Mouse (Mus musculus) midbrain, embryonic 16.5 days (tissue): ENCODE measurements around the gene Exoc1. TPM values are rescaled to one million over a fixed set of nuclear protein-coding genes. Genes with fewer than 3 reads are reported as not detected.

Source experiments
- ATAC-seq: fragments of 200-750 bp; cut with Nextera tagmentation; 2 replicates; pipeline ENCODE4 v1.8.0; 2017; ENCODE audit warnings: moderate TSS enrichment
- H3K27ac ChIP-seq: fragments of 300-500 bp; sonication (generic); 2 replicates; pipeline ENCODE4 v1.5.1; 2014; ENCODE audit warnings: mild to moderate bottlenecking, low read length, mixed read lengths
- H3K27me3 ChIP-seq: fragments of 300-500 bp; sonication (generic); 2 replicates; pipeline ENCODE4 v1.6.1; 2014; ENCODE audit warnings: low read depth, low read length, mixed read lengths; ENCODE audit not compliant: control insufficient read depth, insufficient read depth
- H3K36me3 ChIP-seq: fragments of 300-500 bp; sonication (generic); 2 replicates; pipeline ENCODE4 v1.6.1; 2014; ENCODE audit warnings: mild to moderate bottlenecking, low read length, moderate library complexity, mixed read lengths; ENCODE audit not compliant: control insufficient read depth, insufficient read depth
- H3K4me1 ChIP-seq: fragments of 300-500 bp; sonication (generic); 2 replicates; pipeline ENCODE4 v1.6.1; 2014; ENCODE audit warnings: mild to moderate bottlenecking, low read length, mixed read lengths; ENCODE audit not compliant: control insufficient read depth, insufficient read depth
- H3K4me2 ChIP-seq: fragments of 300-500 bp; sonication (generic); 2 replicates; pipeline ENCODE4 v1.6.1; 2014; ENCODE audit warnings: mild to moderate bottlenecking, low read length, mixed read lengths
- H3K4me3 ChIP-seq: fragments of 300-500 bp; sonication (generic); 2 replicates; pipeline ENCODE4 v1.5.1; 2014; ENCODE audit warnings: low read depth, mild to moderate bottlenecking, low read length, moderate library complexity, mixed read lengths
- H3K9ac ChIP-seq: fragments of 300-500 bp; sonication (generic); 2 replicates; pipeline ENCODE4 v1.6.1; 2014; ENCODE audit warnings: low read depth, low read length, mixed read lengths
- H3K9me3 ChIP-seq: fragments of 300-500 bp; sonication (generic); replicated peaks from 2 replicates; pipeline ENCODE4 v1.6.1; 2014; ENCODE audit warnings: mild to moderate bottlenecking, low read length, mixed read lengths; ENCODE audit not compliant: control insufficient read depth, poor library complexity, severe bottlenecking
- WGBS: fragments of 180-500 bp; shearing (Covaris S2); extraction: QIAGEN DNeasy Blood & Tissue Kit; methylation state at CpG from one replicate; pipeline ENCODE4 v1.1.7; 2014; 5-methylcytosine and 5-hydroxymethylcytosine counted together
- polyA plus RNA-seq: library from polyadenylated mRNA; unstranded; fragments of >200 nt; fragmentation: Nextera tagmentation; extraction: Ambion mirVana; gene quantifications from 2 replicates; pipeline ENCODE4 v1.2.1, GENCODE M21; 2015

Exoc1 gene
- polyA plus RNA-seq, 1 experiment from 2014 or later, result 59.4 TPM

DNA sequence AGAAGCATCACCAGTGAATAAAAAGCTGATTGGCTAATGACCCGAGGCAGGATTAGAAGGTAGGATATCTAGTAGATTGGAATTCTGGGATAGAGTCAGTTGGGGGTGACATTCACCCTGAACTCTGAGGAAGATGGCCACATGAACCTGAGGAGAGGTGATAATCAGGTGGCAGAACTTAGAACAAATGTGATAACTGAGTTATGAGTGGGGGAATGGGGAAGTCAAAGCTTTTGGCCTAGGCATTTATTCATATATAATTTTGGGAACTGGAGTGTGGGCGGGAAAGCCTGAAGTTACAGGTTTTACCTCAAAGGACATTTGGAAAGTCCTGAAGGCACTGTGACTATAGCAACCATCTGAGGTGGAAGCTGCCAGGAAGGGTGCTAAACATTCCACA lies 56.3 kb downstream of the Exoc1 start:
- Histone ChIP-seq H3K9me3 (no peaks in the 10 kb centered on the region), H3K4me1 (peaks cover 10% of the 10 kb centered on the region), H3K27ac (no peak overlapping the region), H3K9ac (no peak overlapping the region), H3K4me3 (no peak overlapping the region), H3K4me2 (no peak overlapping the region), H3K36me3 (no peaks in the 10 kb centered on the region), H3K27me3 (no peaks in the 10 kb centered on the region)
- WGBS, result 83% methylated on average over 2 of the region's 2 CpGs
- ATAC-seq, result no peak

DNA sequence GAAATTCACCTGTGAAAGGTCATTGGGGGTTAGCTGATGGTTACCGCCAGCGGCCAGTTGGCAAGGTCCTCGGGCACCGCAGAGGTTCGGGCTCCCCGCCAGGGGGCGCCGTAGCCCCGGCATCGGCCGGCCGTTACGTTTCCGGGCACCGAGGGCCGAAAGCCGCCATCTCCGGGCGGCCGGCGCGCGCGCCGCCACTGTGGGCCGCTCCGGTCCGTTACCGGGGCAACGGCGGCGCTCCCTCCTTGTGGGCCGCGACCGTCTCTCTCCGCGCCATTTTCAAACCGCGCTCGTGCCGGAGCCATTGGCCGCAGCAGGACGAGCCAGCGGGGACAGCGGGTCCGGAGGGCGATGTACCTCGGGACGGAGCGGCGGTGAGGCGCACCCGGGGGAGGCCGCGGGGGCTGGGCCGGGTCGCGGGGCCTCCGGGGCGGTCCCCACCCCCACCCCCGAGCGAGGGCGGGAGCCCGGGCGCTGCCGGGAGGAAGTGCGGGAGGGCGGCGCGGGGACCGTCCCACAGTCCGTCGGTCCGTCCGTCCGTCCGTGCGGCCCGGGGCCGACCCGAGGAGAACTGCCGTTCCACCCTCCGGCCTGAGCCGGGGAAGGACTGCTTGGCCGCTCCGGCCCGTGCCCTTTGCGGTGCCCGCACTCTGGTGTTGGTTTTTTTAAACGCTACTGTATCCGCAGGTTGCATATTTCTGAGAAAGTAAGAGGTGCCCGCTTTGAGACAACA lies 59.6 kb downstream of the Exoc1 start, which contains the start of gene Cep135:
Cep135 (plus strand) TSS at position 148 of the 733 bp plus-strand sequence.
- peak within 1 kb of the TSS; percentile 71 for H3K4me2 ChIP-seq
- peaks cover 10% of the 10 kb centered on the region for H3K4me1 ChIP-seq
- no peaks in the 10 kb centered on the region for H3K9me3 ChIP-seq
- peak within 1 kb of the TSS; percentile 82 for H3K9ac ChIP-seq
- no peaks in the 10 kb centered on the region for H3K36me3 ChIP-seq
- ATAC-seq, result peak; percentile 97
- H3K4me3 ChIP-seq, result peak within 1 kb of the TSS; percentile 96
- no peaks in the 10 kb centered on the region for H3K27me3 ChIP-seq
- under 1% methylated on average over 74 of the region's 92 CpGs for WGBS
- peak within 1 kb of the TSS; percentile 79 for H3K27ac ChIP-seq

DNA sequence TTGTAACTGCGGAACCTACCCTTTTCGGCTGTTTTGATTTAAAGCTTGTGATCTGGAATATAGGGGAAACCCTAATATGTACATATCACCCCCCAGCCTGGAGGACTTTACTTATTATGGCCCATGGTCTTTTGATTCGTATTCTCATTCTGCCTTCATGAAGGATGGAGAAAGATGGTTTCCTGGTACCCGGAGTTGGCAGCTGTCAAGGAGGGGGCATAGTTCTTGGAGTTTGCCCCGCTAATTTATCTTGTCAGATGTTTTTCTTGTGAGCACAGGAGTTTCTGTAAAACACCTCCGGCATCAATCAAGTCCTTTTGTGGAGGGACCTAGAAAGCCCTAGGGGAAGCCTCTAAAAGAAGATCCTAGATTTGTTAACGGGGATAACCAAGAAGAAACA lies 60.2 kb downstream of the Exoc1 start:
- Histone ChIP-seq H3K9ac (peak overlapping the region; percentile 82), H3K27me3 (no peaks in the 10 kb centered on the region), H3K4me1 (peaks cover 10% of the 10 kb centered on the region), H3K9me3 (no peaks in the 10 kb centered on the region), H3K36me3 (no peaks in the 10 kb centered on the region; the same call in 1 of the 2 replicates), H3K4me2 (peak overlapping the region; percentile 71), H3K4me3 (peak overlapping the region; percentile 96), H3K27ac (no peak overlapping the region)
- 6% methylated on average over 7 of the region's 7 CpGs for WGBS
- ATAC-seq, result no peak; the same call in 1 of the 2 replicates

DNA sequence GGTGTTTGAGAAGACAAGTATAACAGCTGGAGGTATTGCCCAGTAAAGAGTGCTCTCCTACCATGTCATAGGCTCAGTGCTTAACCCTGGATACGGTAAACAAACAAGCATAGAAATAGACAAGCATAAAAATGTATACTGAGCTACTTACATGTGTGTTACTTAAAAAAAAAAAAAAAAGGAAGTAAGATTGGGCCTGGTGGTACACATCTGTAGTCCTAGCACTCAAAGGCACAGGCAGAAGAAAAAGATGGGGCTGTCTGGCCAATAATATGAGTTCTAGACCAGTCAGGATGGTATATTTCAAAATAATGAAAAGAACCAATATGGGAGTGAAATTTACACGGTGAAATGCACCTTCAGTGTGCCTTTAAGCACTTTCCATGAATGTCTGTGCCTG lies 60.9 kb downstream of the Exoc1 start:
- Histone ChIP-seq H3K4me2 (no peak overlapping the region), H3K9ac (no peak overlapping the region)
- WGBS, result 78% methylated on average over 2 of the region's 2 CpGs

DNA sequence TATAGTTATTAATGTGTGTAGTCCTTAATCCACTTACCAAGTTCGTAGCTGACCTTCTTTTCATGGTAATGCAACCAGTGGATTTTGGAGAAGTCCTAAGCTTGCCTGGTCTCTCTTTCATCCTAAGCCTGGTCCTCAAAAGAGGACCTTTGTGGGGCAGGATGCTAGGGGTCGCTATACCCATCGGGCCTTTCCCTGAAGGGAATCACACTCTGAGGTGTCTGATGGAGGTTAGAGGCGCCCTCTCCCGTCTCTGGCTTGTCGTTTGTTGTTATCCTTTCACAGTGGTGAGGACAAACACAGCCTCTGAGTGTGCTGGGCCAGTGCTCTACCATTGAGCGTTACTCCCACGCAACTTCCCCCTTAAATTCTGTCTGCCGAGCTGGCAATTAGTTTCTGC lies 62.8 kb downstream of the Exoc1 start:
- Histone ChIP-seq H3K9ac (no peak overlapping the region), H3K4me1 (peaks cover 10% of the 10 kb centered on the region), H3K27me3 (no peaks in the 10 kb centered on the region), H3K9me3 (no peaks in the 10 kb centered on the region), H3K36me3 (peaks cover 7% of the 10 kb centered on the region), H3K4me2 (no peak overlapping the region), H3K27ac (no peak overlapping the region), H3K4me3 (no peak overlapping the region)
- ATAC-seq, result no peak
- WGBS, result 57% methylated on average over 9 of the region's 9 CpGs

More for the DNA sequence above, 60.9 kb downstream of the Exoc1 start:
- Histone ChIP-seq H3K36me3 (peaks cover 5% of the 10 kb centered on the region), H3K27ac (no peak overlapping the region), H3K9me3 (no peaks in the 10 kb centered on the region), H3K27me3 (no peaks in the 10 kb centered on the region), H3K4me1 (peaks cover 10% of the 10 kb centered on the region), H3K4me3 (no peak overlapping the region)
- ATAC-seq, result no peak

DNA sequence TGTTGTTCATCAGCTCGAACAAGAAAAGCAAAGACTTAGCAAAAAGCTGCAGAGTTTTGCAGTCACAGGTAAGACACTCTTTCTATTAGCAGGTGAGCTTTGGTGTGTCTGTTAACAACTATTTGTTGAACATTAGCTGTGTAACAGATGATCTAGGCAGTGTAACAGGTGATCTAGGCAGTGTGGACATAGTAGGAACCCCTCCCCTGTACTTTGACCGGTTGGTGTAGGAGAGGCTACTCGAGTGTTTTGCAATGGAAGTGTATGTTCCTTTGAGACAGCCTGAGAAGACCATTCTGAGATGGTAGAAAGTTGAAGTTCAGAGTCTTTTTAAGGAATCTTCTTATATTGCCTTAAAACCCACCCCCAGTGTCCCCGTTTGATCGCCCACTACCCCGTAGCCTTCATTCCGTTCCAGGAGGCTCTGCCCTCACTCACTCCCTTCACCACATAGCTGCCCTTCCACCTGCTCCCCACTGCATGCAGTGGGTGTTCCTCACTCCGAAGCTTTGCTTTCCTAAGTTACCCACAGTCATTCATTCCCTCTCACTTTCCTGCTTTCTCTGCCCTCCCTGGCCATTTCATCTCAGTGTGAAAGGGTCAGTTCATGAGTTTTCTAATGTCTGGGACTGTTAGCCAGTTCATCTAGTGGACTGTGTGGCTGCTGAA lies 80.7 kb downstream of the Exoc1 start:
- WGBS, result 94% methylated on average over 8 of the region's 8 CpGs
- 0 out of 2 replicates have a peak, but pooled peaks cover 3% of the 10 kb centered on the region for H3K36me3 ChIP-seq

DNA sequence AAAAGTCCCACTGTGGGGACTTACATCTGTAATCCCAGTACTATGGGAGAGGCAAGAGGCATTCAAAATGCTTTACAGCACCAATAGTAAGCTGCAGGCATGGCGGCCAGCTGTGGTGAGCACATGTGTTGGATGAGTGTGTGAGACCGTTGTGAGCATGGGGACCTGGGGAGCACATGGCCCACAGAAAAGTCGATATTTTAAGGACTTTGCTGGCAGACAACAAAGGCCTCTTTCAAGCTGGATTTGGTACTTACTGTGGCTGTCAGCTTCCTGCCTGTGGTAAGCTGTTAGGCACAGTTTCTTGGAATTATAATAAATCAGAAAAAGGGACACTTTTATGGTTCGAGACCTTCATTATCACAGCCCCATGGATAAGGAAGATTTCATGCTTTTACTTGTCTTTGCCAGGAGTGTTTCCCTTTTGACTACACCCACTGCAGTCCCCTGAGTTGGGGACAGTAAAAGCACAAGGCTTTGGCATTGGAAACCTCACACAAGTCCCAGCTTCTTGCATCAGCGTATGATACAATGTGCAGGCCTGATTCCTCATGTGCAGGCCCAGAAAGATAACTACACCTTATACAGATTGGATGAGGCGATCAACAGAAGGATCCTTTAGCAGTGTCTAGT lies 83.9 kb downstream of the Exoc1 start:
- H3K27ac ChIP-seq, result no peak overlapping the region
- no peaks in the 10 kb centered on the region for H3K9me3 ChIP-seq
- ATAC-seq, result no peak
- WGBS, result 91% methylated on average over 6 of the region's 6 CpGs
- no peaks in the 10 kb centered on the region for H3K27me3 ChIP-seq
- H3K9ac ChIP-seq, result no peak overlapping the region
- H3K36me3 ChIP-seq, result 0 out of 2 replicates have a peak, but pooled peaks cover 5% of the 10 kb centered on the region
- no peak overlapping the region for H3K4me2 ChIP-seq
- H3K4me1 ChIP-seq, result no peaks in the 10 kb centered on the region
- no peak overlapping the region for H3K4me3 ChIP-seq

More for the DNA sequence above, 80.7 kb downstream of the Exoc1 start:
- Histone ChIP-seq H3K4me1 (no peaks in the 10 kb centered on the region), H3K4me3 (no peak overlapping the region), H3K27ac (no peak overlapping the region), H3K27me3 (no peaks in the 10 kb centered on the region), H3K9ac (no peak overlapping the region), H3K4me2 (no peak overlapping the region), H3K9me3 (no peaks in the 10 kb centered on the region)
- ATAC-seq, result no peak

DNA sequence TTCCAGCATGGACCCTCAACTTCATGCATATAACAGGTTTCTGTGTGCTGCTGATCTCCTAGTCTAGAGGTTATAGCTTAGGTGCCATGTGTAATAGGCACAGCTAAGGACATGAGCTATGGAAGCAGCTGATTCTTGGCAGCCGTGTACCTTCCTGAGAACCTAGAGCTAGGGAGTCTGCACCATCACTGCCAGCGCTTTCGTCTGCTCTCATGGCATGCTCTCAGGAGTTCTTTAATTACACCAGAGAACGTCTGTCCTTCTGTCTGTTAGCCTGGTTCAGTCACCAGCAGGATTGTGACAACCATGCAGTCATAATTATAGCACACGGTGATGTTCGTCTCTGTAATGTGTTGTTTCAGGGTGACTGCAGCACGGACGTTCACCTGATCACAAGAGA lies 86.2 kb downstream of the Exoc1 start:
- H3K36me3 ChIP-seq, result peaks cover 11% of the 10 kb centered on the region; the same call in 1 of the 2 replicates
- 96% methylated on average over 8 of the region's 8 CpGs for WGBS
- H3K4me1 ChIP-seq, result no peaks in the 10 kb centered on the region
- no peak overlapping the region for H3K9ac ChIP-seq
- no peaks in the 10 kb centered on the region for H3K27me3 ChIP-seq
- H3K27ac ChIP-seq, result no peak overlapping the region
- H3K4me3 ChIP-seq, result no peak overlapping the region
- H3K9me3 ChIP-seq, result no peaks in the 10 kb centered on the region
- no peak overlapping the region for H3K4me2 ChIP-seq
- ATAC-seq, result no peak
